Mouse (Mus musculus) left cerebral cortex, postnatal 36 days (tissue): ENCODE data around the gene Gm8439. TPM values are rescaled to one million over a fixed set of nuclear protein-coding genes. Genes with fewer than 3 reads are reported as not detected.

Experiments
- DNase-seq, 2 experiments: peaks; one replicate each; pipeline ENCODE4 v3.0.0; 2021 to 2022; ENCODE audit warnings: low spot score in 2 of 2, mixed read lengths in 1 of 2
- intact Hi-C: fragments of 180-260 bp; cut with DNase I; formaldehyde crosslinking; loops from one replicate; pipeline ENCODE4 v1.15.1; 2025
- total RNA-seq, 2 experiments: library from RNA; stranded (reverse); gene quantifications; 2 replicates each; pipeline ENCODE4 v1.2.3; 2021

The Gm8439 gene
- total RNA-seq, 2 experiments from 2014 or later, result not detected

GRCm38 (mm10) chr4:120606941-120607340 lies 18.4 kb downstream of the Gm8439 start:
- intact Hi-C loops, result no loop called here

GRCm38 (mm10) chr4:120611005-120611404 lies 22.5 kb downstream of the Gm8439 start:
- DNase-seq, result no peak
- intact Hi-C loops, result no loop called here

More at GRCm38 (mm10) chr4:120606941-120607340, 18.4 kb downstream of the Gm8439 start:
- no peak for DNase-seq

GRCm38 (mm10) chr4:120612304-120613080 lies 23.9 kb downstream of the Gm8439 start:
- DNase-seq, result no peak
- intact Hi-C loops, result no loop called here

GRCm38 (mm10) chr4:120613691-120614329 lies 25.3 kb downstream of the Gm8439 start:
- peak; percentile 66 to 75 for DNase-seq
- intact Hi-C loops, result loop anchor here (2.0 kb wide), 1 partner anchor 47 kb away; no protein-coding TSS in a partner anchor

- intact Hi-C loops, result loop anchor here (2.0 kb wide), 1 partner anchor 46 kb away; no protein-coding TSS in a partner anchor
- no peak for DNase-seq
Measured at GRCm38 (mm10) chr4:120614644-120615043, 26.1 kb downstream of the Gm8439 start.

- DNase-seq, result peak; percentile 14 to 15
- intact Hi-C loops, result loop anchor here (2.0 kb wide), 1 partner anchor 45 kb away; no protein-coding TSS in a partner anchor
Measured at GRCm38 (mm10) chr4:120615528-120616081, 27.1 kb downstream of the Gm8439 start.

- DNase-seq, result no peak
- intact Hi-C loops, result no loop called here
Measured at GRCm38 (mm10) chr4:120616199-120617025, 27.9 kb downstream of the Gm8439 start.

- no peak for DNase-seq
- intact Hi-C loops, result no loop called here
Measured at GRCm38 (mm10) chr4:120627728-120628127, 39.2 kb downstream of the Gm8439 start.

- intact Hi-C loops, result no loop called here
- no peak for DNase-seq
Measured at GRCm38 (mm10) chr4:120630218-120630931, 41.8 kb downstream of the Gm8439 start.

- intact Hi-C loops, result no loop called here
- no peak for DNase-seq
Measured at GRCm38 (mm10) chr4:120631828-120632227, 43.3 kb downstream of the Gm8439 start.

- no peak for DNase-seq
- intact Hi-C loops, result no loop called here
Measured at GRCm38 (mm10) chr4:120635351-120635750, 46.8 kb downstream of the Gm8439 start.

GRCm38 (mm10) chr4:120641946-120642345 lies 53.4 kb downstream of the Gm8439 start:
- no peak for DNase-seq
- intact Hi-C loops, result no loop called here

- intact Hi-C loops, result no loop called here
- no peak for DNase-seq
Measured at GRCm38 (mm10) chr4:120643899-120644298, 55.4 kb downstream of the Gm8439 start.

GRCm38 (mm10) chr4:120649369-120650207 lies 61.0 kb downstream of the Gm8439 start:
- intact Hi-C loops, result no loop called here
- peak; percentile 60 to 64 for DNase-seq

- DNase-seq, result no peak
- intact Hi-C loops, result no loop called here
Measured at GRCm38 (mm10) chr4:120650208-120650592, 61.7 kb downstream of the Gm8439 start.

- no peak for DNase-seq
- intact Hi-C loops, result no loop called here
Measured at GRCm38 (mm10) chr4:120655898-120656297, 67.4 kb downstream of the Gm8439 start.
